Mouse (Mus musculus) heart, adult 2 months (tissue): Measurements from ENCODE around the gene Hdac5. TPM values are rescaled to one million over a fixed set of nuclear protein-coding genes. Genes with fewer than 3 reads are reported as not detected.

Experiments used
- DNase-seq, 2 experiments: peaks; one replicate each; pipeline ENCODE4 v3.0.0; 2021
- H3K27ac ChIP-seq: fragments of 200-600 bp; 2 replicates; pipeline ENCODE4 v1.8.1; 2022
- H3K27me3 ChIP-seq: fragments of 200-500 bp; 2 replicates; pipeline ENCODE4 v1.6.1; 2012; ENCODE audit warnings: mild to moderate bottlenecking, low read length, inconsistent platforms, mixed read lengths; ENCODE audit not compliant: control insufficient read depth, insufficient read depth
- H3K36me3 ChIP-seq: fragments of 200-500 bp; 2 replicates; pipeline ENCODE4 v1.6.1; 2012; ENCODE audit warnings: low read length, inconsistent platforms; ENCODE audit not compliant: control insufficient read depth, insufficient read depth
- H3K4me1 ChIP-seq: fragments of 200-500 bp; 2 replicates; pipeline ENCODE4 v1.6.1; 2011; ENCODE audit warnings: low read length; ENCODE audit not compliant: control insufficient read depth, insufficient read depth
- H3K4me3 ChIP-seq: fragments of 200-600 bp; 2 replicates; pipeline ENCODE4 v1.8.1; 2022
- H3K79me2 ChIP-seq: fragments of 200-500 bp; replicated peaks from 2 replicates; pipeline ENCODE4 v1.6.1; 2012; ENCODE audit warnings: mild to moderate bottlenecking, inconsistent platforms, low read length, moderate library complexity, mixed read lengths; ENCODE audit not compliant: control insufficient read depth, insufficient read depth
- H3K9ac ChIP-seq: fragments of 200-500 bp; 2 replicates; pipeline ENCODE4 v1.6.1; 2012; ENCODE audit warnings: low read depth, mild to moderate bottlenecking, control low read depth, inconsistent platforms, low read length, mixed read lengths
- CTCF ChIP-seq: fragments of 200-600 bp; IDR thresholded peaks from 2 replicates; pipeline ENCODE4 v1.8.1; 2022; ENCODE audit warnings: antibody characterized with exemption, mild to moderate bottlenecking, moderate library complexity
- EP300 ChIP-seq: fragments of 200-500 bp; IDR thresholded peaks from 2 replicates; pipeline ENCODE4 v1.6.1; 2011; ENCODE audit warnings: low read depth, low read length, control low read depth; ENCODE audit not compliant: insufficient read depth
- POLR2A ChIP-seq: fragments of 200-500 bp; IDR thresholded peaks from 2 replicates; pipeline ENCODE4 v1.6.1; 2011; ENCODE audit warnings: mild to moderate bottlenecking, low read depth, low read length, control low read depth; ENCODE audit not compliant: insufficient read depth
- WGBS: fragments of 180-500 bp; shearing (Covaris S2); methylation state at CpG from one replicate; pipeline ENCODE4 v1.1.7; 2018; 5-methylcytosine and 5-hydroxymethylcytosine counted together
- intact Hi-C: fragments of 180-260 bp; cut with DNase I; formaldehyde crosslinking; loops from one replicate; pipeline ENCODE4 v1.15.1; 2025
- polyA plus RNA-seq: library from polyadenylated mRNA; depleted of rRNA; stranded (reverse); fragments of >200 nt; gene quantifications from 2 replicates; pipeline ENCODE4 v1.2.3, GENCODE M21; 2012
- total RNA-seq, 2 experiments: library from RNA; stranded (reverse); gene quantifications; 2 replicates each; pipeline ENCODE4 v1.2.3; 2021

The Hdac5 gene
- total and polyA plus RNA-seq, 3 experiments, result 92.6 to 137 (median 113) TPM

- no peak for TF ChIP-seq EP300
- no peak for TF ChIP-seq CTCF
- TF ChIP-seq POLR2A, result no peak
- no peak for DNase-seq
- Histone ChIP-seq H3K27ac (no peak overlapping the region), H3K4me1 (peaks cover 1% of the 10 kb centered on the region; the same call in 1 of the 2 replicates), H3K27me3 (no peaks in the 10 kb centered on the region), H3K4me3 (peak overlapping the region; percentile 29; the same call in 1 of the 2 replicates), H3K36me3 (no peaks in the 10 kb centered on the region), H3K79me2 (no peaks in the 10 kb centered on the region), H3K9ac (no peak overlapping the region)
- 68% methylated on average over 14 of the region's 14 CpGs for WGBS
- intact Hi-C loops, result loop anchor here (5.0 kb wide), 2 partner anchors 43 to 58 kb away; partner anchors contain the start of genes G6pc3 and Lsm12
Measured at GRCm38 (mm10) chr11:102245581-102246272, 15.8 kb upstream of the Hdac5 start.

DNA sequence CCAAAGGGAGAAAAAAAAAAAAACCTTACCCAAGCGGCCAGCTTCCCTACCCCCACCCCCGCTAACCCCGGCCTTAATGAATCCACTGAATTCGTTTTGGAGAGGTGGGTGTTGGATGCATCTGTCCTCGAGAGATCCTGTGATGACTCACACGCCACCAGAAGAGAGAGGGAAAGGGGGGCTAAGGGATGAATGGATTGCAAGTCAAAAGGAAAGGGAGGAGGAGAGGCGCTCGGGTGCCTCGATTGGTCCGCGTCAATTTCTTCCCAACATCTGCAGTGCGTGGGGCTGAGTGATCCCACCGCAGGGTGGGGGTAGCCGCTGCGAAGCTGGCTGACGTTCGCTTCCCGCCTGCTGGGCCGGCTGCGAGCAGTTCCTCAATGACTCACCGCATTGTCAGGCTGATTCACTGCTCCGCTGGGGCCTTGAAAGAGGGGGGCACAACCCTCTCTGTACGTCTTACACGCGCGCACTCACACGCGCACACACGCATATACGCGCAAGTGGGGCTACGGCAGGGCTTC lies 15.0 kb upstream of the Hdac5 start:
- peak overlapping the region; percentile 29 for H3K4me3 ChIP-seq
- H3K27me3 ChIP-seq, result no peaks in the 10 kb centered on the region
- 2% methylated on average over 32 of the region's 32 CpGs for WGBS
- no peaks in the 10 kb centered on the region for H3K36me3 ChIP-seq
- H3K79me2 ChIP-seq, result no peaks in the 10 kb centered on the region
- H3K4me1 ChIP-seq, result peaks cover 1% of the 10 kb centered on the region; the same call in 1 of the 2 replicates
- intact Hi-C loops, result loop anchor here (5.0 kb wide), 2 partner anchors 43 to 58 kb away; partner anchors contain the start of genes G6pc3 and Lsm12
- TF ChIP-seq POLR2A, result no peak
- peak; percentile 16; the same call in 1 of the 2 replicates for TF ChIP-seq CTCF
- H3K27ac ChIP-seq, result no peak overlapping the region
- peak overlapping the region; percentile 47 for H3K9ac ChIP-seq
- DNase-seq, result peak; percentile 68 to 74

GRCm38 (mm10) chr11:102241874-102242273 lies 11.9 kb upstream of the Hdac5 start:
- no peak overlapping the region for H3K27ac ChIP-seq
- intact Hi-C loops, result no loop called here
- WGBS, result 56% methylated on average over 5 of the region's 5 CpGs
- no peak overlapping the region for H3K4me3 ChIP-seq
- H3K4me1 ChIP-seq, result peaks cover 1% of the 10 kb centered on the region; the same call in 1 of the 2 replicates
- TF ChIP-seq POLR2A, result no peak
- no peak for TF ChIP-seq EP300
- peak; percentile 28 for TF ChIP-seq CTCF
- no peaks in the 10 kb centered on the region for H3K27me3 ChIP-seq
- H3K36me3 ChIP-seq, result no peaks in the 10 kb centered on the region
- DNase-seq, result no peak
- H3K79me2 ChIP-seq, result no peaks in the 10 kb centered on the region
- H3K9ac ChIP-seq, result no peak overlapping the region

GRCm38 (mm10) chr11:102241246-102241645 lies 11.3 kb upstream of the Hdac5 start:
- no peak for TF ChIP-seq EP300
- TF ChIP-seq POLR2A, result no peak
- no peak for TF ChIP-seq CTCF
- Histone ChIP-seq H3K36me3 (no peaks in the 10 kb centered on the region), H3K79me2 (no peaks in the 10 kb centered on the region), H3K27ac (no peak overlapping the region), H3K9ac (no peak overlapping the region), H3K27me3 (no peaks in the 10 kb centered on the region), H3K4me1 (peaks cover 1% of the 10 kb centered on the region; the same call in 1 of the 2 replicates), H3K4me3 (no peak overlapping the region)
- WGBS, result 71% methylated on average over 5 of the region's 5 CpGs
- intact Hi-C loops, result no loop called here
- no peak for DNase-seq

DNA sequence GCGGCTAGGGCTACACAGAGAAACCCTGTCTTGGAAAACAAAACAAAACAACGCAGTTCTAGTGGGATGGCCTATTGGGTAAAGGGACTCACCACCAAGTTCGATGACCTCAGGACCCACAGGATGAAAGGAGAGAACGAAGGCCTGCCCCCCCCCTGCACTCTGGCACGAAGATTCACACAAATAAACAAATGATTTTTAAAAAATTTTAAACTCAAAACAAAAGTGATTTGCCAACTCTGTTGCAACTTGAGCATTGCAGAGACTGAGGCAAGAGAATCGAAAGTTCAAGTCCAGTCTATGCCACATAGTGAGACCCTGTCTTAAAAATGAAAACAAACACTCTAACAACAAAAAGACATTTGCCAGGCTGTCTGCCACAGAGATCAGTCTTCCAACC lies 10.7 kb upstream of the Hdac5 start:
- Histone ChIP-seq H3K79me2 (no peaks in the 10 kb centered on the region), H3K36me3 (no peaks in the 10 kb centered on the region), H3K27me3 (no peaks in the 10 kb centered on the region), H3K9ac (no peak overlapping the region), H3K27ac (no peak overlapping the region), H3K4me1 (peaks cover 1% of the 10 kb centered on the region; the same call in 1 of the 2 replicates), H3K4me3 (no peak overlapping the region)
- no peak for TF ChIP-seq POLR2A
- TF ChIP-seq EP300, result no peak
- no peak for TF ChIP-seq CTCF
- no peak for DNase-seq
- WGBS, result 86% methylated on average over 6 of the region's 6 CpGs
- intact Hi-C loops, result no loop called here

DNA sequence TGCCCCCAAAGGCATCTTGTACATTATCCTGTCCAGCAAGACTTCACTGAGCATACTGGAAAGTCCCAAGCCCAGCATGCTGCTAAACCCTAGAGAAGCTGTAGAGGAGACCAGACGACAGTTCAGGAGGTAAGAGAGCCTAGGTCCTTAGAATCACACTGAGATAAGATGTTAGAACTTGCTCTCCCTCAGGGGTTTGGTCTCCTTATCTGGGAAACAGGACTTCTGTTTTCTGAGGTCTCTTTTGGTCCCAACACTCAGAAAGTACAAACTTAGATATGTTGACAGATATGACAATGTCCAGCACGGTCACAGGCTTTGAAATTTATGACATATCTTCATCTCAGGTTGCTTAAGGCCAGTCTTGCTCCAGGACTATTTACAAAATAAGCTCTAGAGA lies 6.1 kb upstream of the Hdac5 start:
- WGBS, result 53% methylated on average over 2 of the region's 2 CpGs
- no peaks in the 10 kb centered on the region for H3K4me1 ChIP-seq
- H3K27ac ChIP-seq, result no peak overlapping the region
- no peak for DNase-seq
- H3K4me3 ChIP-seq, result no peak overlapping the region
- intact Hi-C loops, result no loop called here
- TF ChIP-seq CTCF, result no peak
- TF ChIP-seq EP300, result no peak
- no peak for TF ChIP-seq POLR2A
- no peaks in the 10 kb centered on the region for H3K79me2 ChIP-seq
- no peaks in the 10 kb centered on the region for H3K36me3 ChIP-seq
- H3K9ac ChIP-seq, result no peak overlapping the region
- no peaks in the 10 kb centered on the region for H3K27me3 ChIP-seq
